Mouse (Mus musculus): Measurements from ENCODE around the gene Ect2l. TPM values are rescaled to one million over a fixed set of nuclear protein-coding genes. Genes with fewer than 3 reads are reported as not detected.

The Ect2l gene
- polyA plus RNA-seq (2012; rRNA removed) = 0.06 and 0.08 TPM in 2 replicates

DNA sequence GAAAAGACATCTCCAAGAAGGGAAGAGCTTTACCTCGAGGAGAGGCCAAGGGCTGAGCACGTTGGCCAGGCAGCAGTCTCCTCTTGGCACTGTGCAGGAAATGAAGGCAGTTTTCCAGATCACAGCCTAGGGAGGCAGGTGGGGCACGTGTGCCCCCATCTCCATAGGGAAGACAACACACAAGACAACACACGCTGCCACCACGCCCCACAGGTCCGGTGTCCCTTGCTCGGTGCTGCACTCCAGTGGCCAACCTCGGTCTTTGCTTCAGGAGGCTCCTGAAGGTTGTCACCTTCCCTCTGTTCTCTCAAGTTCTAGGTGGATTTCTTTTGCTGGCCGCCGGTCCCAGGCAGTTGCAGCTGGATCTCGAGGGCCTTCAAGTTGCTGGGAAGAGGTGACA is at the start of gene Ect2l:
TSS of gene Ect2l (minus strand) at position 165 of the 400 bp plus-strand sequence.

DNA sequence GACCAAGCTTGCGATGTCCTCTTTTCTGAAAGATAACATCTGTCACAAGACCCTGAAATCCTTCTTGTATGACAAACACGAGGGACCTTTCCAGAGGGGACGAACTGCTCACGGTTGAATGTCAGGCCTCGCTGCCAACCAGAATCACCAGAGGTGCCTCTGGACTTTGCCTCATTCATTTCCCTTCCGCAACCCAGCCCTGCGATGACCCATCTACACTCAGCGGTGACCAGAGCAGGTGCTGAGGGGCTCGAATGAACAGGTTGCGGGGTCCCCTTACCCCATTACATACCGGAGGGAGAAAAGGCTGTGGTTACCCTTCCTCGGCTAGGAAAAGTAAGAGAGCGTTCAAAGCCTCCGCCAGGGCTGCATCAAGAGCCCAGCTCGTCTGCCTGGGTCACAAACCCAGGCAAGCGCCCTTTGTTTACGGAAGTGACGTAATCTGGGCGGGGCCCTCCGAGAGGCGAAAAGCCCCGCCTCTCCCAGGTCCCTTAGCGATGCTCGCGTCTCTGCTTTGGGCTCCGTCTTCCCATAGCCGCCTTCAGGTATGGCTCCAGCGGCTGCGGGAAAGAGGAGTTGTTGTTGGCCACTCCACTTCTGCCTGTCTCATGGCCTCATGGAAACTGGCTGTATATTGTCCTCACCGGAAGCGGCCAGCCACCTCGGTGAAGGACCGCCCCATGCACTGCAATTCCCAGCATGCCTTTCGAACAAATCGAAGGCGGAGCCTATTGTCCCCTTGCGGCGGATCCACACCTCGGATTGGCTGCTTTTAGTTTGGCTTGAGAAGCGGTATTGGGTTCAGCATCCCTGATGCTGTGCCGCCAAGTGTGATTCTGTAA is 24.1 kb upstream of the Ect2l start, which contains the start of gene Ccdc28a:
TSS of gene Ccdc28a (minus strand) at position 439 of the 842 bp plus-strand sequence.

Other genes with a start within 250 kb of the Ect2l start
- gene Abracl, start 187.6 kb downstream of the Ect2l start, polyA plus RNA-seq (2012; rRNA removed) = 28.4 and 33.8 TPM in 2 replicates
- 11.6 and 11.9 TPM in 2 replicates for gene Reps1, start 155.0 kb downstream of the Ect2l start, polyA plus RNA-seq (2012; rRNA removed)
- gene Ccdc28a, start 24.1 kb upstream of the Ect2l start, polyA plus RNA-seq (2012; rRNA removed) = 14.8 and 16.3 TPM in 2 replicates
- gene Nhsl1, start 108.1 kb upstream of the Ect2l start, polyA plus RNA-seq (2012; rRNA removed) = 1.0 and 1.2 TPM in 2 replicates

All from liver, embryonic 18 days (tissue).